Mouse (Mus musculus) midbrain, postnatal 0 days (tissue): ENCODE results near the gene Itk. TPM values are rescaled to one million over a fixed set of nuclear protein-coding genes. Genes with fewer than 3 reads are reported as not detected.

Experiments
- ATAC-seq: fragments of 200-750 bp; cut with Nextera tagmentation; 2 replicates; pipeline ENCODE4 v1.8.0; 2017; ENCODE audit warnings: moderate number of reproducible peaks, mild to moderate bottlenecking, moderate TSS enrichment, moderate library complexity; ENCODE audit not compliant: low FRiP score
- DNase-seq: peaks from one replicate; pipeline ENCODE4 v3.0.0-alpha.2; 2015; ENCODE audit warnings: low spot score
- H3K27ac ChIP-seq: fragments of 300-500 bp; sonication (generic); 2 replicates; pipeline ENCODE4 v1.5.1; 2014; ENCODE audit warnings: low read depth, mild to moderate bottlenecking, low read length, mixed read lengths
- H3K27me3 ChIP-seq: fragments of 300-500 bp; sonication (generic); 2 replicates; pipeline ENCODE4 v1.6.1; 2014; ENCODE audit warnings: low read length, control low read depth, mixed read lengths; ENCODE audit not compliant: insufficient read depth
- H3K36me3 ChIP-seq: fragments of 300-500 bp; sonication (generic); 2 replicates; pipeline ENCODE4 v1.6.1; 2014; ENCODE audit warnings: low read length, control low read depth, mixed read lengths; ENCODE audit not compliant: insufficient read depth
- H3K4me1 ChIP-seq: fragments of 300-500 bp; sonication (generic); 2 replicates; pipeline ENCODE4 v1.6.1; 2014; ENCODE audit warnings: mild to moderate bottlenecking, control low read depth, antibody characterized with exemption, low read length, mixed read lengths; ENCODE audit not compliant: insufficient read depth
- H3K4me2 ChIP-seq: fragments of 300-500 bp; sonication (generic); 2 replicates; pipeline ENCODE4 v1.6.1; 2014; ENCODE audit warnings: low read depth, mild to moderate bottlenecking, low read length, mixed read lengths; ENCODE audit not compliant: poor library complexity, severe bottlenecking
- H3K4me3 ChIP-seq: fragments of 300-500 bp; sonication (generic); 2 replicates; pipeline ENCODE4 v1.5.1; 2014; ENCODE audit warnings: low read depth, mild to moderate bottlenecking, low read length, moderate library complexity
- H3K9ac ChIP-seq: fragments of 300-500 bp; sonication (generic); replicated peaks from 2 replicates; pipeline ENCODE4 v1.6.1; 2014; ENCODE audit warnings: mild to moderate bottlenecking, low read length, moderate library complexity, mixed read lengths; ENCODE audit not compliant: poor library complexity, severe bottlenecking
- H3K9me3 ChIP-seq: fragments of 300-500 bp; sonication (generic); 2 replicates; pipeline ENCODE4 v1.6.1; 2016; ENCODE audit warnings: low read length, control low read depth
- CTCF ChIP-seq: IDR thresholded peaks from 2 replicates; pipeline ENCODE4 v1.5.1; 2016; ENCODE audit warnings: antibody characterized with exemption, mild to moderate bottlenecking
- WGBS: fragments of 180-500 bp; shearing (Covaris S2); extraction: QIAGEN DNeasy Blood & Tissue Kit; methylation state at CpG from one replicate; pipeline ENCODE4 v1.1.7; 2014; 5-methylcytosine and 5-hydroxymethylcytosine counted together
- polyA plus RNA-seq: library from polyadenylated mRNA; unstranded; fragments of >200 nt; fragmentation: Nextera tagmentation; extraction: Ambion mirVana; gene quantifications from 2 replicates; pipeline ENCODE4 v1.2.1, GENCODE M21; 2015
- total RNA-seq: library from RNA; depleted of rRNA; stranded (reverse); fragments of >200 nt; gene quantifications from 2 replicates; pipeline ENCODE4 v1.2.3, GENCODE M21; 2014

The Itk gene
- total and polyA plus RNA-seq, 2 experiments from 2014 or later, result 0.06 to 0.16 TPM

GRCm38 (mm10) chr11:46401555-46401954, 12.2 kb upstream of the Itk start:
- Histone ChIP-seq H3K4me1 (no peaks in the 10 kb centered on the region), H3K4me2 (no peak overlapping the region), H3K27ac (no peak overlapping the region), H3K36me3 (no peaks in the 10 kb centered on the region), H3K9ac (no peak overlapping the region), H3K27me3 (no peaks in the 10 kb centered on the region), H3K4me3 (no peak overlapping the region), H3K9me3 (no peaks in the 10 kb centered on the region)
- DNase-seq (no peak), ATAC-seq (no peak)
- no peak for TF ChIP-seq CTCF
- WGBS, result 86% methylated on average over 12 of the region's 12 CpGs

GRCm38 (mm10) chr11:46398933-46399383, 9.6 kb upstream of the Itk start:
- Histone ChIP-seq H3K27me3 (no peaks in the 10 kb centered on the region), H3K4me3 (no peak overlapping the region), H3K27ac (no peak overlapping the region), H3K9me3 (no peaks in the 10 kb centered on the region), H3K9ac (no peak overlapping the region), H3K4me2 (no peak overlapping the region), H3K36me3 (no peaks in the 10 kb centered on the region), H3K4me1 (no peaks in the 10 kb centered on the region)
- no peak for TF ChIP-seq CTCF
- DNase-seq (no peak), ATAC-seq (no peak)
- 54% methylated on average over 5 of the region's 5 CpGs for WGBS

GRCm38 (mm10) chr11:46398473-46398872, 9.2 kb upstream of the Itk start:
- DNase-seq (no peak), ATAC-seq (no peak)
- H3K27ac ChIP-seq, result no peak overlapping the region
- H3K36me3 ChIP-seq, result no peaks in the 10 kb centered on the region
- H3K9ac ChIP-seq, result no peak overlapping the region
- H3K4me2 ChIP-seq, result no peak overlapping the region
- no peaks in the 10 kb centered on the region for H3K4me1 ChIP-seq
- WGBS, result 91% methylated on average over 4 of the region's 4 CpGs
- H3K27me3 ChIP-seq, result no peaks in the 10 kb centered on the region
- TF ChIP-seq CTCF, result no peak
- no peak overlapping the region for H3K4me3 ChIP-seq
- no peaks in the 10 kb centered on the region for H3K9me3 ChIP-seq

GRCm38 (mm10) chr11:46397900-46398299, 8.6 kb upstream of the Itk start:
- Histone ChIP-seq H3K9me3 (no peaks in the 10 kb centered on the region), H3K9ac (no peak overlapping the region), H3K27me3 (no peaks in the 10 kb centered on the region), H3K4me3 (no peak overlapping the region), H3K36me3 (no peaks in the 10 kb centered on the region), H3K4me2 (no peak overlapping the region), H3K27ac (no peak overlapping the region), H3K4me1 (no peaks in the 10 kb centered on the region)
- ATAC-seq (no peak), DNase-seq (no peak)
- 60% methylated on average over 2 of the region's 2 CpGs for WGBS
- no peak for TF ChIP-seq CTCF

- 90% methylated on average over 4 of the region's 4 CpGs for WGBS
- no peak overlapping the region for H3K4me2 ChIP-seq
- H3K9me3 ChIP-seq, result no peaks in the 10 kb centered on the region
- H3K4me1 ChIP-seq, result no peaks in the 10 kb centered on the region
- H3K9ac ChIP-seq, result no peak overlapping the region
- H3K4me3 ChIP-seq, result no peak overlapping the region
- no peak for TF ChIP-seq CTCF
- no peak for ATAC-seq
- H3K36me3 ChIP-seq, result no peaks in the 10 kb centered on the region
- no peaks in the 10 kb centered on the region for H3K27me3 ChIP-seq
- no peak for DNase-seq
- H3K27ac ChIP-seq, result no peak overlapping the region
These were observed 7.5 kb upstream of the Itk start for GRCm38 (mm10) chr11:46396860-46397179.

- Histone ChIP-seq H3K4me2 (no peak within 1 kb of the TSS), H3K27me3 (no peaks in the 10 kb centered on the region), H3K36me3 (no peaks in the 10 kb centered on the region), H3K4me1 (no peaks in the 10 kb centered on the region), H3K9me3 (no peaks in the 10 kb centered on the region), H3K9ac (no peak within 1 kb of the TSS), H3K4me3 (no peak within 1 kb of the TSS), H3K27ac (no peak within 1 kb of the TSS)
- no peak for TF ChIP-seq CTCF
- 76% methylated on average over 13 of the region's 13 CpGs for WGBS
- ATAC-seq, result no peak
- DNase-seq, result no peak
These were observed 7.0 kb upstream of the Itk start, which contains the start of gene Fam71b for GRCm38 (mm10) chr11:46396167-46396859. Gene Fam71b (plus strand): TSS chr11:46396559.
